Mouse (Mus musculus) heart, embryonic 13.5 days (tissue): ENCODE results near the gene Aff1. TPM values are rescaled to one million over a fixed set of nuclear protein-coding genes. Genes with fewer than 3 reads are reported as not detected.

Source experiments
- ATAC-seq: fragments of 200-750 bp; cut with Nextera tagmentation; 2 replicates; pipeline ENCODE4 v1.8.0; 2017; ENCODE audit warnings: moderate TSS enrichment; ENCODE audit not compliant: insufficient number of reproducible peaks, low FRiP score, low TSS enrichment; ENCODE audit errors: extremely low read depth
- H3K27ac ChIP-seq: fragments of 300-500 bp; sonication (generic); replicated peaks from 2 replicates; pipeline ENCODE4 v1.5.1; 2015; ENCODE audit warnings: moderate library complexity, mild to moderate bottlenecking, inconsistent platforms
- H3K27me3 ChIP-seq: fragments of 300-500 bp; sonication (generic); replicated peaks from 2 replicates; pipeline ENCODE4 v1.6.1; 2015; ENCODE audit warnings: mild to moderate bottlenecking, inconsistent platforms
- H3K36me3 ChIP-seq: fragments of 300-500 bp; sonication (generic); 2 replicates; pipeline ENCODE4 v1.6.1; 2015; ENCODE audit warnings: mild to moderate bottlenecking, inconsistent platforms
- H3K4me1 ChIP-seq: fragments of 300-500 bp; sonication (generic); 2 replicates; pipeline ENCODE4 v1.6.1; 2015; ENCODE audit warnings: inconsistent platforms
- H3K4me2 ChIP-seq: fragments of 300-500 bp; sonication (generic); 2 replicates; pipeline ENCODE4 v1.6.1; 2015; ENCODE audit warnings: inconsistent platforms, mild to moderate bottlenecking, moderate library complexity
- H3K4me3 ChIP-seq: fragments of 300-500 bp; sonication (generic); 2 replicates; pipeline ENCODE4 v1.5.1; 2015; ENCODE audit warnings: moderate library complexity, mild to moderate bottlenecking, inconsistent platforms
- H3K9ac ChIP-seq: fragments of 300-500 bp; sonication (generic); 2 replicates; pipeline ENCODE4 v1.6.1; 2015; ENCODE audit warnings: inconsistent platforms, mild to moderate bottlenecking, moderate library complexity
- H3K9me3 ChIP-seq: fragments of 300-500 bp; sonication (generic); 2 replicates; pipeline ENCODE4 v1.6.1; 2016; ENCODE audit warnings: inconsistent platforms
- WGBS: fragments of 180-500 bp; shearing (Covaris S2); methylation state at CpG from one replicate; pipeline ENCODE4 v1.1.7; 2015; ENCODE audit warnings: mixed read lengths; 5-methylcytosine and 5-hydroxymethylcytosine counted together
- polyA plus RNA-seq: library from polyadenylated mRNA; unstranded; fragments of >200 nt; fragmentation: Nextera tagmentation; extraction: Ambion mirVana; gene quantifications from 2 replicates; pipeline ENCODE4 v1.2.1, GENCODE M21; 2015

Aff1 gene
- polyA plus RNA-seq, 1 experiment from 2014 or later = 7.4 TPM

DNA sequence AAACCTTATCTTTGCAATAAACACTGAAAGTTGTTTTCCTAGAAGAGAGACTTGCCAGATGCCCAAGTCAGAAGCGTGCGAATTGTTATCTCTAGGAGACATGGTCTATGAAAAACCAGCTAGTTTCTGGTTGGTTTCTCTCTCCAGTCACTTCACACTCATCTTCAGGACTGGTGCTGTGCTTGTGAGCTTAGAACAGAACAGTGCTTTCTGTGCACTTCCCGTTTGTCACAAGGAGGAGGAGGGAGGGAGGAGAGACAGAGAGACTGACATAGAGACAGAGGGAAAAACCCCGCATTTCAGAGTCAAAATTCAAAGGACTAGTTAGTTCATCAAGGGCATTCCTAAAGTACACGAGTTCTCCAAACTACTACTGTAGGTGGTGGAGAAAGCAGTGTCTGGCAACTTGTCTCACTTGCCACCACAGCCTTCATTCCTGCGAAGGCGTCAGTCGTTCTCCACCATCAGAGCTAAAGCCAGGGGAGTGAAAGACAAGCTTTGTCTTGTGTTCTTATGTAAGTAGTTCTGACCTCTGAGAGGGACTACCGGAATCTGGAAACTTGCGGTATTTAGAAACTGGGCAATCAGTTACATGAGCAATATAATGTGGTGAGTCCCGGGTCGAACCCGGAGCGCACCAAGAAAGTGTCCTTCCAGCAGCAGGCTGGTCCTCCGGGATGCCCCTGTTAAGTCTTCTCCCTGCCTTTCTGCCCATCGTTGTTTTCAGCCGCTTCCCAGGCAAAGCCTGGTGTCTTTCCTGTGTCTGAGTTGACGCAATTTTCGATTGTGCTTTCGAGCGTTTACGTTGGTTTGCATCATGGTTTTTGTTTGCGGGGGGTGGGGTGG is 60.7 kb downstream of the Aff1 start:
- Histone ChIP-seq H3K9ac (peak overlapping the region; percentile 94), H3K4me1 (peaks cover 35% of the 10 kb centered on the region), H3K9me3 (no peaks in the 10 kb centered on the region), H3K4me2 (peak overlapping the region; percentile 95), H3K4me3 (peak overlapping the region; percentile 74), H3K27me3 (peaks cover 4% of the 10 kb centered on the region; the same call in 1 of the 2 replicates), H3K36me3 (no peaks in the 10 kb centered on the region), H3K27ac (peak overlapping the region; percentile 98)
- ATAC-seq = no peak
- WGBS = 2% methylated on average over 23 of the region's 23 CpGs

DNA sequence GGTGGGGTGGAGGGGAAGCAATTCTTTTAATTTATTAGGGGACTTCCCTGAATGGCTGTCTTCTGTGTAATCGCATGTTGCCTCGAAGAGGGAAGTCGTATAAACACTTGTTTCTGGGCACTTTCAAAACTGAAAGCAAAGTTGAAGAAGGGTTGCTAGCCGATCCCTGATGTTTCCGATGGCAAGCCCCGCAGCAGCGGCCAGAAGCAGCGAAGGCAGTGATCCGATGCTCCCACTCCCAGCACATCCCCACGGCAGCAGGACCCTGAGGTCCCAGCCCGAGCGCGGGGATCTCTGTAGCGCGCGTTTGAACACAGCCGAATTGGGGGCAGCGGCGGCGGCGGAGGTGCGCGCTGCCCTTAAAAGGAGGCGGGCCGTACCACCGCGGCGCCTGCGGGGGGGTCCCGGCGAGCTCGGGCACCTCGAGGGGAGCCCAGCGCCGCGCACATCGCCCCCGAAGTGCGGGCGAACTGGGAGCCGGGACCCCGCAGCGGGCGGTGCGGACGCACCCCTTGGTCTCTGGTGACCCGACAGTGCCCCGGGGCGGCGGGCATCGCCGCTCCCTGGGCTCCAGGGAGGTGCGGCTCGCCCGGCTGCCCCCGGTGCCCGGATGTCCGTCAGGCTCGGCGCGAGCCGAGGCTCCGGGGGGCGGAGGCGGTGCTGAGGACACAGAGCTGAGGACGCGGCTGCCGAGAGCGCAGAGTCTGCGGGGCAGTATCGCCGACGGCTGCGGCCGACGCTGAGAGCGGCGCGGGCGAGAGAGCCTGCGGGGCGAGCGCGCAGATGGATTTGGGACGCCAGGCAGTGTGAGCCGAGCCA is 61.5 kb downstream of the Aff1 start:
- Histone ChIP-seq H3K9ac (peak overlapping the region; percentile 94), H3K4me1 (peaks cover 44% of the 10 kb centered on the region), H3K9me3 (no peaks in the 10 kb centered on the region), H3K27me3 (peaks cover 4% of the 10 kb centered on the region; the same call in 1 of the 2 replicates), H3K4me3 (peak overlapping the region; percentile 74), H3K27ac (peak overlapping the region; percentile 98), H3K36me3 (no peaks in the 10 kb centered on the region), H3K4me2 (peak overlapping the region; percentile 95)
- ATAC-seq = peak; percentile 88
- under 1% methylated on average over 75 of the region's 86 CpGs for WGBS

DNA sequence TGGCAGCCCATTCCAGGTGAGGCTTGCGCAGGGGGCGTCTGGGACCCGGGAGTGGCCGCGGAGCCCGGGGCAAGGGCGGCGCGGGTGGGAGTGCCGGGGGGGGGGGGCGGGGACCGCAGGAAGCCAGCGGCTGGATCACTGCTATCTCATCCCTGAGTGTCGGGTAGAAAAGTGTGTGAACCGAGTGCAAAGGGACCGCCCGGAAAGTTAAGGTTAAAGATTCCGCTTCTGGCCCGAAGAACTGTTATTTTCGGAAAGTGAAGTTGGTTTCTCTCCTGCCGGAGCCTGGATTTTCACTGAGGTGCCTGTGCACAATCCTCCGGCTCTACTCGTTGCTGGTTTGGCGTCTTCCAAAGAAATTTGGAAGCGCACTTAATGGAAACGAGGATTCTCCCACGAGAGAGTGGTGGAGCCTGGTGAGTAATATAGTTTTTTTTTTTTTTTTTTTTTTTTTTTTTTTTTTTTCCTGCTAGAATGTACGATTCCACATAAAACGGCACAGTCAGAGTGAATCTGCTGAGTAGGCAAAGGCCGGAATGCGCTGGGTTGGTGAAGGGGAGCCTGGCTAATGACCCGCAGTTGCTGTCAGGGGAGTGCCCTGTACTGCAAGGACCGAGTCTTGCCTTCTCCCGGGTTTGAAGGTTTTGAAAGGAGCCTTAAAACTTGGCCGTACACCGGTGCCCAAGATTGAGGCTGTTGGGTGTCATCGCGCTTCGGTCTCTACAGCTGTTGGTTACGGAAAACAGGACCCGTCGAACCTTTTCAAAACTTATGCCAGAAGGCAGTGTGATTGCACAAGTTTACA is 62.4 kb downstream of the Aff1 start:
- peak overlapping the region; percentile 94 for H3K9ac ChIP-seq
- no peaks in the 10 kb centered on the region for H3K9me3 ChIP-seq
- H3K27me3 ChIP-seq = peaks cover 4% of the 10 kb centered on the region; the same call in 1 of the 2 replicates
- peak; percentile 64 for ATAC-seq
- H3K27ac ChIP-seq = peak overlapping the region; percentile 98
- 2% methylated on average over 41 of the region's 42 CpGs for WGBS
- peak overlapping the region; percentile 74 for H3K4me3 ChIP-seq
- H3K4me2 ChIP-seq = peak overlapping the region; percentile 95
- no peaks in the 10 kb centered on the region for H3K36me3 ChIP-seq
- H3K4me1 ChIP-seq = peaks cover 51% of the 10 kb centered on the region

DNA sequence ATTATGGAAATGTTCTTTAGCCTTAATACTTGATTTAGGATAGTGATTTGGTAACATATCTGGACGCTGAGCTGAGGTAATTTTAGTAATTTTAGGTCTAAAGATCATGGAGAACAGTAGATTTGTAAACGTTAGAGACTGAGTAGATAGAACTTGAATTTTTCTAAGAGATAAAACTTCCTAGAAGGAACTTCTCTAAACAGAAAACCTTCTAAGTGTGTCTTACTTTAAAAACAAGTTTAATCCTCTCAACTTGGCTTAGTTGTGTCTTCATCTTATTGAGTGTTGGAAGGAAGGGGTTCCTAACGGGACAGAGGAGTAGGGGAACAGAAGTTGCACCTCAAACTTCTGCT is 62.9 kb downstream of the Aff1 start:
- Histone ChIP-seq H3K9ac (peak overlapping the region; percentile 94), H3K27ac (peak overlapping the region; percentile 98), H3K36me3 (no peaks in the 10 kb centered on the region), H3K4me2 (peak overlapping the region; percentile 95), H3K4me1 (peaks cover 57% of the 10 kb centered on the region), H3K9me3 (no peaks in the 10 kb centered on the region), H3K4me3 (peak overlapping the region; percentile 74), H3K27me3 (peaks cover 4% of the 10 kb centered on the region; the same call in 1 of the 2 replicates)
- ATAC-seq = no peak
- WGBS = 36% methylated on average over 3 of the region's 3 CpGs

DNA sequence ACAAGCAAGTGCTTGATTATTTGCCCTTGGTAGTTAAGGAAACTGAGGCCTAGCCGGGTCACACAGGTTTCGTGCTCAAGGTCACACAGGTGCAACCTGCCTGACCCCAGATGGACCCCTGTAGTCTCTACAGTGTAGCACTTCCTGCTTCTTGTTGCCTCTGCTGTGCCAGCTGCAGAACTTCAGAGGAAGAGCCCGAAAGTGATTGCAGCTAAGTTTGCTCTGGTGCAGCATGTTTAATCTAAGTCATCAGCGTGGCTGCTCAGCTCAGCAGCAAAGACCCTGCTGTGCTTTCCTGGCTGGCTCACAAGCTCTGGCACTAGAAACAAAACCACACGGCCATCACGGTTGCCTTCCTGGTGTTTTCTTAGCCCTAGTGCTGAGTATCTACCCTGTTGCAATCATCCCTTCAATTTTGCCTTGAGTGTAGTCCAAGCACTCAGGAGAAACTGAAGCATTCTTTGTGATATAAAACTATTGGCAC is 64.1 kb downstream of the Aff1 start:
- no peak for ATAC-seq
- H3K9ac ChIP-seq = no peak overlapping the region
- peak overlapping the region; percentile 74 for H3K4me3 ChIP-seq
- WGBS = 59% methylated on average over 6 of the region's 6 CpGs
- H3K4me2 ChIP-seq = peak overlapping the region; percentile 95
- no peak overlapping the region for H3K27ac ChIP-seq
- no peaks in the 10 kb centered on the region for H3K27me3 ChIP-seq
- no peaks in the 10 kb centered on the region for H3K36me3 ChIP-seq
- peaks cover 68% of the 10 kb centered on the region for H3K4me1 ChIP-seq
- no peaks in the 10 kb centered on the region for H3K9me3 ChIP-seq

DNA sequence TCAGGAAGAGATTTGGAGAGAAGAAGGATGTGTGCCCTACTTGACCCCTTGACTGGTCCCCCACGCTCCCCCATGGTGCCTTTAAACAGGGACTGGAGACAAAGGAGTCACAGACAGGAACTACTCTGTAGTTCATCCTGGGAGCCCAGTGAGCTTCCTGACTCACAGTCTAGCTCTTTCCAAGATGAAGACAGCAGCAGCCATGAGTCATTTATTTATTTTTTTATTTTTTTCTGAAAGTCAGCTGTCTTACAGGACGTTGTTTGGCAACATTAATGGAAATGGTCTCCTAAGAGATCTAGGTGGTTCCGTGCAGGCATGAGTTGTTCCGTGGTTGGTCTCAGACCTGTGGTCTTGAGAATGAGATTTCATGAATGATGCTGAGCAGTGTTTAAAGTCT is 66.3 kb downstream of the Aff1 start:
- H3K9me3 ChIP-seq = no peaks in the 10 kb centered on the region
- ATAC-seq = no peak

DNA sequence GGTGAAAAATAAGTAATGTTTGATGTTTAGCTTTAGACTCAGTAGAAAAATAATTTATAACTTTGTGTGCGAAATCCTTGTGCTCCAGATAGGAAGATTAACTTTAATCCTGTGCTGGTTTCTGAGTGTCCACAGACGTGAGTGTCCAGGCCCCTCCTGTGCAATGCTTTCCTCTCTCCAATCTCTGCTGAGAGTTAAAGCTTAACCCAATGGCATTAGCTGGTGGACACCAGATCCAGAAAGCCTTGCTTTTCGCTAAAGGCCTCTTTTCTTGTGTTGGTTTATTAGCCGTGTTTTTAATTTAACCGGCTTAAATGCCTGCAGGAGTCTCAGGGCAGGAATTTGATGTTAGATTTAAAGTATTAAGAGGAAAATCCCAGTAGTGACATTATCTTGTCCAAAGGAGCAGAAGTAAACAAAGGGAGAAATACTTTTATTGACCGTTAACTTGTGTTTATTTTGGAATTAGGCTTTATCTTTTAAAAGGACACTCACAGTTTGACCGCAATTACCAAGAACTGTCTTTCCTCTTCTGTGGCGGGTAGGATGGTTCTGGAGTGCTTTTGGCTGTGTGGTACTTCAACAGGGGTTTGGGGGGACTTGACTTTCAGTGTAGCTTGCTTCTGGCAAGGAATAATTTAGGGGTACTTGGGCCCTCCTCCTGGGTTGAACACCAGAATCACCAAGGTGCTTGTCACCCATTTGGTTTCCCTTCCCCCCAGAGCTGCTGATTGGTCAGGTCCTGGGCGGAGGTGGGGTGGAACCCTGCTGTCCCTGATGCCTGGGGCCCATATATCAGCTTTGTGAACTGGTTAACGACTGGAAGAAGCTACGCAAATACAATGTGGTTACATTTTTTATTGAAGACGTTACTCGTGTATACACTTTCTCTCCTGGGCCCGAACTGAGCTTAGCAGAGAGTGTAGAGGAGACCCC is 67.6 kb downstream of the Aff1 start:
- no peaks in the 10 kb centered on the region for H3K27me3 ChIP-seq
- H3K9ac ChIP-seq = peak overlapping the region; percentile 73
- H3K4me3 ChIP-seq = peak overlapping the region; percentile 53
- peak; percentile 62; the same call in 1 of the 2 replicates for ATAC-seq
- H3K9me3 ChIP-seq = no peaks in the 10 kb centered on the region
- H3K36me3 ChIP-seq = no peaks in the 10 kb centered on the region
- H3K4me2 ChIP-seq = peak overlapping the region; percentile 77
- H3K27ac ChIP-seq = peak overlapping the region; percentile 76
- peaks cover 84% of the 10 kb centered on the region for H3K4me1 ChIP-seq
- 50% methylated on average over 14 of the region's 14 CpGs for WGBS

More for the DNA sequence above, 66.3 kb downstream of the Aff1 start:
- H3K4me3 ChIP-seq = no peak overlapping the region
- H3K4me2 ChIP-seq = 0 out of 2 replicates have a peak overlapping the region, but pooled peaks have one; percentile 95
- H3K4me1 ChIP-seq = peaks cover 80% of the 10 kb centered on the region
- H3K27ac ChIP-seq = no peak overlapping the region
- no peaks in the 10 kb centered on the region for H3K36me3 ChIP-seq
- WGBS = 58% methylated on average over 4 of the region's 4 CpGs
- no peaks in the 10 kb centered on the region for H3K27me3 ChIP-seq
- no peak overlapping the region for H3K9ac ChIP-seq

DNA sequence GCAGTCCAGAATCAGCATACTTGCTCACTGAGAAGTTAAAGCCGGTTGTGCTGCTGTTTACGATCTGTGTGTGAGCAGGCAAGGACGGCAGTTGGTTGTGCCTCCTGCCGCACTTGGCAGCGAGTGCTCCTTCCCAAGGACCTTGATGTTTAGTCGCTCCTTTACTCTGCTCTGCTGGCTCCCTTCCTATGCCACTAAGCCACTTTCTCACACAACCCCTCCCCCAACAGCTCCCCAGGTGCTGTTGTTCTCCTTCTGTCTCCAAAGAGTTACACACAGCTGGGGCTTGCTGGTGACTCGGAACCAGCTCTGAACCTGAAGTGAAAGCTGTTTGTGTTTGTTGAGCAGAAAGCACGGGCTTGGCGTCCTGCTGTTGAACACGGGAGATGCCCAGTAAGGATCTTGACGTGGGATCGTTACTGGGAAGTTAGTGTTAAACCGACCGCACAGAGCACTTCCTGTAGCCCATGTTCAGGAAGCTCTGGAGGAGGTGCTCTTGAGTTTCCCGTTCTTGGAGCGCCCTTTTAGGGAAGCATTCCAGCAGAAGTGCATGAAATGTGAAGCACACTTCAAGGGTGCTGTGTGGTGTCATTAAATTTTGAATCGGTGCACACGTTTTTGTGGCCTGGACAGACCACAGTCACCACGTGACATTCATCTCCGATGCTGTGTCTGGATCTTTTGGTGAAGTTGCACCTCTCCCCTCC is 68.4 kb downstream of the Aff1 start:
- WGBS = 2% methylated on average over 20 of the region's 20 CpGs
- peak; percentile 40; the same call in 1 of the 2 replicates for ATAC-seq
- Histone ChIP-seq H3K27me3 (no peaks in the 10 kb centered on the region), H3K4me1 (peaks cover 80% of the 10 kb centered on the region), H3K36me3 (peaks cover under 1% of the 10 kb centered on the region), H3K4me2 (peak overlapping the region; percentile 77), H3K9me3 (no peaks in the 10 kb centered on the region), H3K27ac (peak overlapping the region; percentile 76), H3K4me3 (peak overlapping the region; percentile 53), H3K9ac (peak overlapping the region; percentile 73)

DNA sequence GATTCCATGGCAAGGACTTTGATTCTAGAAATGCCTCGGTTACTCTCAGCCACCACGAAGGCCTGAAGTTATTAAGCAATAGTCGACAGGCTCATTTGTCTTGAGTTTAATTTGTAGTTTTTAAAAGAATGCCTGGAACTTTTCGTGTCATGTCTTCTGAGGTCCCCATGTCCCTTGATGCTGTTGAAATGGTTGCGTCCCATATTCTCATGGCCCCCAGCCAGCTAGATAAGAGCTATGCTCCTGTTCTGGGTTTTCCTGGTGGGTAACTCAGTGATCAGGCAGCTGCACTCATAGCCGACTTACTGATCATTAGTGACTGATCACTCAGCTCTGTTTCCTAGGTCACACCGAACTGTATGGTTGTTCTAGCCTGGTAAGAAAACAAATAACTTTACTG is 69.6 kb downstream of the Aff1 start:
- Histone ChIP-seq H3K4me3 (no peak overlapping the region; the same call in 1 of the 2 replicates), H3K9me3 (peaks cover 5% of the 10 kb centered on the region), H3K9ac (no peak overlapping the region), H3K27me3 (no peaks in the 10 kb centered on the region), H3K4me1 (peaks cover 68% of the 10 kb centered on the region), H3K27ac (no peak overlapping the region), H3K36me3 (peaks cover 7% of the 10 kb centered on the region), H3K4me2 (0 out of 2 replicates have a peak overlapping the region, but pooled peaks have one; percentile 22)
- WGBS = 65% methylated on average over 7 of the region's 7 CpGs
- ATAC-seq = no peak
